Mouse (Mus musculus) embryo, embryonic 11 days (tissue): ENCODE data around the gene Kat7.

Experiments used
- DNase-seq: peaks from one replicate; pipeline ENCODE4 v3.0.0-alpha.2; 2015

Gene Kat7

GRCm38 (mm10) chr11:95274613-95275012, 35.4 kb downstream of the Kat7 start:
- no peak for DNase-seq

GRCm38 (mm10) chr11:95273661-95274060, 36.4 kb downstream of the Kat7 start:
- no peak for DNase-seq

GRCm38 (mm10) chr11:95266540-95267245, 43.4 kb downstream of the Kat7 start:
- DNase-seq, result no peak

GRCm38 (mm10) chr11:95264455-95265013, 45.5 kb downstream of the Kat7 start:
- no peak for DNase-seq

- no peak for DNase-seq
These were observed 46.1 kb downstream of the Kat7 start for GRCm38 (mm10) chr11:95263816-95264454.

- DNase-seq, result no peak
These were observed 48.8 kb downstream of the Kat7 start, which contains the start of gene Tac4 for GRCm38 (mm10) chr11:95261178-95261751. Gene Tac4 (plus strand): TSS chr11:95261529.

- DNase-seq, result peak; percentile 88
These were observed 50.8 kb downstream of the Kat7 start for GRCm38 (mm10) chr11:95259088-95259849.

GRCm38 (mm10) chr11:95258490-95258889, 51.6 kb downstream of the Kat7 start:
- DNase-seq, result peak; percentile 86

- no peak for DNase-seq
These were observed 52.1 kb downstream of the Kat7 start for GRCm38 (mm10) chr11:95257930-95258329.

- no peak for DNase-seq
These were observed 54.3 kb downstream of the Kat7 start for GRCm38 (mm10) chr11:95255747-95256146.

GRCm38 (mm10) chr11:95254165-95254564, 55.9 kb downstream of the Kat7 start:
- DNase-seq, result no peak

GRCm38 (mm10) chr11:95252104-95252503, 57.9 kb downstream of the Kat7 start:
- no peak for DNase-seq

GRCm38 (mm10) chr11:95251295-95251694, 58.8 kb downstream of the Kat7 start:
- peak; percentile 83 for DNase-seq

GRCm38 (mm10) chr11:95250110-95250509, 59.9 kb downstream of the Kat7 start:
- no peak for DNase-seq

GRCm38 (mm10) chr11:95247065-95247464, 63.0 kb downstream of the Kat7 start:
- DNase-seq, result no peak

GRCm38 (mm10) chr11:95245456-95245855, 64.6 kb downstream of the Kat7 start:
- no peak for DNase-seq

GRCm38 (mm10) chr11:95242653-95243052, 67.4 kb downstream of the Kat7 start:
- no peak for DNase-seq

GRCm38 (mm10) chr11:95238477-95238876, 71.6 kb downstream of the Kat7 start:
- no peak for DNase-seq

- DNase-seq, result no peak
These were observed 77.7 kb downstream of the Kat7 start for GRCm38 (mm10) chr11:95232329-95232696.

GRCm38 (mm10) chr11:95231688-95232328, 78.2 kb downstream of the Kat7 start:
- DNase-seq, result peak; percentile 82

GRCm38 (mm10) chr11:95227467-95227866, 82.6 kb downstream of the Kat7 start:
- DNase-seq, result no peak

- peak; percentile 43 for DNase-seq
These were observed 84.6 kb downstream of the Kat7 start for GRCm38 (mm10) chr11:95225448-95225847.
